Mouse (Mus musculus): ENCODE results near the gene Serpina9.
"Not testable (repeated sequence)": the region's sequence is repeated elsewhere in the genome, so short reads cannot be mapped to it uniquely, and the experiment has no call there.

The Serpina9 gene

GRCm38 (mm10) chr12:103988754-103989513 is 24.6 kb downstream of the Serpina9 start:
- no peak for DNase-seq

DNA sequence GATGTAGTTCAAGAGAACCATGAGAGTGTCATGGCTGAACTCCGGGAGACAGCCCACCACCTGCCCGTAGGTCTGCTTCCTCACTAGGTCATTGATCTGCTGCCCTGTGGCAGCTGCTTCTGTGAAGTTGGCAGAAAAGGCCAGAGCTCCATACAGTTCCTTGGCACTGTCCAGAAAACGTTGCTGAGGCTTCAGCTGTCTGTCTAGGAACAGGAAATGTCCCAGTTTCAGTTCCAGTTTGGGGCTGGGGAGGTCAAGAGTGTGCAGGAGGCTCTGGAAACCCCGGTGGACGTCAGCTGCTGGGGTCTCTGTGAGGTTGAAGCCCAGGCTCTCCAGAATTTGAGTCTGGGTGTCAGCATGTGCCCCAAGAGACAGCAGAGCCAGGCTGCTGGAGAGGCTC is 27.7 kb downstream of the Serpina9 start:
- no peak for DNase-seq

GRCm38 (mm10) chr12:103984935-103985334 is 28.6 kb downstream of the Serpina9 start:
- DNase-seq = no peak

GRCm38 (mm10) chr12:103981646-103982360 is 31.8 kb downstream of the Serpina9 start:
- DNase-seq = no peak

- no peak for DNase-seq
Observed at GRCm38 (mm10) chr12:103978294-103978693, 35.3 kb downstream of the Serpina9 start.

DNA sequence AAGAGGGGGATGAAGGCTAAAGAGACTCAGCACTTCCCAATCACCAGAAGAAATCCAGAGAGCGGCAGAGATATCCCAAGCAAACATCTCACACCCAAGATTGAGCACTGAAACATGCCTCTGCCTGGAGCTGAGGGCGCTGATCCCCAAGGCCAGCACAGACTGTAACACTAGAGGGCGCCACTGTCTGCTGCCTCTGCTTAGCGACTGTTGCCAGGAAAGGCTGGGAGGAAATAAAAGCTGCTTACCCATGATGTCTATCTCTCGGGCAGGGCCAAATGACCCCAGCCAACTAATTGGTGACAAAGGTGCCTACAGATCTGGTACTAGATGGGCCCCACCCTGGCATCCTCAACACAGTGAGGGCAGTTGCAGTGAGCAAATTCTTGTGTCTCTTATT is 35.7 kb downstream of the Serpina9 start:
- no peak for DNase-seq

DNA sequence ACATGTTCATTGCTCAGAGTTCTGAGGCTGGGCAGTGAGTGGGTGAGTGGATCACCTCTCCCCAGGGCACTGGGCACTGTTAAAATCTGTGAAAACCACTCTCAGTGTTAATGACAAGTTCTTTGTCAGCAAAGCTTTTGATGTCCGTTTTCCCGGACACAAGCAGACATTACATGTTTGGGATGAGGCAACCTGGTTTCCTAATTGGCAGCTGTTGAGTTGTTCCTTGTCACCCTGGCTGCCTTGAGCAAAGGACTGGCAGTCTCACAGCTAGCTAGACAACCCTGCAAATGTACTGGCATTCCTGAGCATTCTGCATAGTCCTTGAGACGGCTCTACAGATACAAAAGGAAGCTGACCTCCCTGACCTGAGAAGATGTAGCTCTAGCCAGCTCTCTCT is 36.5 kb downstream of the Serpina9 start:
- DNase-seq = no peak

DNA sequence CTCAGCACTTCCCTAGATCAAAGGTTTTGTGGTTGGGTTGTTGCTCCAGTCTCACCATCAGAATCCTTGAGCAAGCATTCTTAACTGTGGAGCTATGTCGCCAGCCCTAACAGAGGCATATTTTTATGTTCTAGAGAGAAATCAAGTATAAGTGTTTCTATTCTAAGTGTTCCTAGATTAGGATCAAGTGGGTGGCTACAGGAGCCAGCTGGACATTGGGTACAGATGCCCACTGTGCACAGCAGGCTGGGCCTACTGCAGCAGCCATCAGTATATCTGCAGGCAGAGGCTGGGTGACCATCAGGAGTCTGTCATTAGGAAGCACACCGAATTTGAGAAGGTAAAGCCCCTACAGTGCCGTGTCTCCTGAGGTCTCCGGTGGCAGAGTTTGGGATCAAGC is 42.5 kb downstream of the Serpina9 start:
- no peak for DNase-seq

- no peak for DNase-seq
Observed at GRCm38 (mm10) chr12:103969577-103970116, 43.9 kb downstream of the Serpina9 start.

DNA sequence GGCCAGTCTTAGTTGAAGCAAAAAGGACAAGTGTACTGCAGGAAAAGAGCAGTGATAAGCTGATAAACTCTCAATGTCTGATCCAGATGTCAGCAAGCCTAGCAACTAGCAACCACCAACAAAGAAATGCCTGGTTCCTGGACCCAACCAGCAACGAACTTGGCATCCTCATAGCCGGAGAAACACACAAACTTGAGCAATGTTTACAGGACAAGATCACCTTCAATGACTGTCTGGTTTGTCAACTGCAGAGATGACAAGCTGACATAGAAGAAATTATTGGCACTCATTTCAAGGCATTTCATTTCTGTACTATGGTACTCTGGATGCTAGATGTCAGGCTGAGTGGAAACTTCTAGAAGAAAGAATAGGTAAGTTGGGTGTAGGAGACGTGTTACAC is 46.8 kb downstream of the Serpina9 start:
- no peak for DNase-seq

- no peak for DNase-seq
Observed at GRCm38 (mm10) chr12:103963288-103963687, 50.3 kb downstream of the Serpina9 start.

DNA sequence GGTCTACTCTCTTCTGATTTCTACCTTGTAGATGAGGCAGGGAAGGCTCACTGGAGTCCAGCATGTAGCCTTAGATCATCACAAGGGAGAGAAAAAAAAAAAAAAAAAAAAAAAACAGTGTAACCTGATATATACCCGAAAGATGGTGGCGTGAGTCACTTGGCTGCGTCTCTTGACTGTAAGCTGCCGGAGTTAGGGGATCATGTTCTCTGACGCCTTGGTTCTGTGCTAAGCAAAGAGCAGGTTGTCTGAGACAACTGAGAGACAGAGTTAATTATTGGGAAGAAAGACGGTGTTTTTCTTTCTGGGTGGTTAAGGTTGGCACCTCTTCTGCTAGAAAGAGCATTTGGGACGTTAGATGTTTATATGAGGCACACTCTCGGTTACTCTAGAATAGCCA is 50.7 kb downstream of the Serpina9 start:
- DNase-seq = no peak

DNA sequence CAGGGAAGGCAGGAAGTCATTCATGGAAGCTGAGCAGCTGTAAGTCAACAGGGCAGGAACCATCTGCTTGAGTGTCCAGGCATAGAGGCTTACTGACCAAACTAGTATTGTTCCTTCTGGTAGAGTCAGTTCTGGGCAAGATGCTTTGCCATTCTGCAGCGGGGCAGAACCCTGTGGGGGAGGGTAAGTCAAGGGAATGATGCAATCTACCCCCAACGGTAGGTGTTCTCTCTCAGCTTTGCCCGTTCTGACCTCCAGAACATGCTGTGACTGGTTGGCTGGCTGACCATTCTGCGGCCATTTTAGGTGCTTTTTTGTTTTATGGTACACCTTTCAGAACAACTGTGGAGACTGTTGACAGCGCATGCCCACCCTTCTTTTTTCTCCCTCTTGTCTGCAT is 51.2 kb downstream of the Serpina9 start:
- DNase-seq = no peak

- no peak for DNase-seq
Observed at GRCm38 (mm10) chr12:103961716-103962115, 51.8 kb downstream of the Serpina9 start.

DNA sequence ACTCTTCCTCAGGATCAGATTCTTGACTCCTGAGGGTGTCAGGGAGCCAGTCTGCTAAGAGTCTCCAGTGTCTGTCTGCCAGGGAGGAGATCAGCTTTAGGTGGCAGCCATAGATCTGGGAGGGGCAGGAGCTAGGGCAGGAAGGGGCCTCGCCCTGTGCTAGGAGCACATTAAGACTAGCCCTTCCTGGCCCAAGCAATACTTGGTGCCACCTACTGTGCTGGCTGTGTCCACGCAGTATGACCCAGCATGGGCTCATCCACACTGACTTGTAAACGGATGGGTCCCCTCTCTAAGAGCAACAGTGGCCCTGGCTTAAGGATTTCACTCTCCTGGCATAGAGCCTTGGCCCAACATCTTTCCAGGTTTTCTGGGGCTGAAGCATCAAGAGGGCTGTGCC is 54.8 kb downstream of the Serpina9 start, which contains the start of gene Serpina1e:
Gene Serpina1e, minus strand, starts transcription at position 178 of the 400 bp plus-strand sequence.
- no peak for DNase-seq

DNA sequence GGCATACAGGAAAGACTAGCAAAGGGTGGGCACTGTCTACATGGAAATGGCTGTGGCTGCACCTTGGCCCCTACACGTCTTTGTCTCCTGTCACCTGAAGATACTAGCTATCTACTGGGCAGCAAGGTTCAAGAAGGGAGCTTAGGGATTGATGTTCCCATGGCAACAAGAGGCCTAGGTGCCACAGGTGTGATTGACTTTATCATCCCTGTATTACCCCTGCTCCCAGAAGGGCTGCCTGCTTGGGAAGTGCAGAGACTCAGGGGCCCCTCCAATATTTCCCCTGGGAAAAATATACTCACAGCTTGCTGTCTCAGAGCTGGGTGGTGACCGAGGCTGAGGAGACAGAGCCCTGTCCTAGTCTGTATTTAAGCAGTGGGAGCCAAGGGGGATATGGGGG is 57.0 kb downstream of the Serpina9 start:
- not testable (repeated sequence) for DNase-seq

DNA sequence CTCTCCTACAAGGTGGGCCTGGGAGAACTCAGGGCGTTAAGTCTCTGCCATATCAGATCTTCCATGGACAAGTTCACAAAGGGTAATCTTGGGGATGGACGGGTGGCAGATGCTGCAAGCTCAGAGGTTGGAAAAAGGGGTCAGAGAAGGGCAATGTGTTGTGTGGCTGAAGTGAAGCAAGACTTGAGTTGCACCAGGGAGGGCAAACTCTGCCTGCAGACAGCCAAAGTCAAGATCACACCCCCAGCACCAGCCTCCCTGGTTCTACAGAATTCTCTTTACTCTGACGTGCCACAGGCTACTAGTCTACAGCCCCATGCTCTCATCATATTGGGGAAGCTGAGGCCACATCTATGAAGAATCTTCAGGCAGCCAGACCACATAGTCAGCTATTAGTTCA is 60.6 kb downstream of the Serpina9 start:
- not testable (repeated sequence) for DNase-seq

GRCm38 (mm10) chr12:103946243-103946642 is 67.3 kb downstream of the Serpina9 start:
- no peak for DNase-seq

Measured in cerebellum, adult 11 months (tissue).